Mouse (Mus musculus): ENCODE data around the gene Bfsp1. TPM values are rescaled to one million over a fixed set of nuclear protein-coding genes. Genes with fewer than 3 reads are reported as not detected.
A peak's percentile ranks its signal among the peaks of the same experiment; 100 is the strongest.

Gene Bfsp1
- total RNA-seq (2021): 1 to 10 TPM; 5.0 TPM
- long read RNA-seq, partial matches to known transcripts: 0 of 3 reads
- long read RNA-seq, other reads (novel, unspliced or antisense): 2 of 3 reads

- peak; percentile 28 to 61 for DNase-seq (ENCODE audit: low spot score in 2 of 2)
Measured at GRCm38 (mm10) chr2:143862484-143863231, at the start of gene Bfsp1. TSS of gene Bfsp1 (minus strand) at chr2:143863173.

GRCm38 (mm10) chr2:143912199-143912598 is 49.2 kb upstream of the Bfsp1 start:
- no peak for DNase-seq (ENCODE audit: low spot score in 2 of 2)

GRCm38 (mm10) chr2:143909230-143909629 is 46.3 kb upstream of the Bfsp1 start:
- no peak for DNase-seq (ENCODE audit: low spot score in 2 of 2)

- no peak for DNase-seq (ENCODE audit: low spot score in 2 of 2)
Measured at GRCm38 (mm10) chr2:143904896-143905295, 41.9 kb upstream of the Bfsp1 start.

GRCm38 (mm10) chr2:143903376-143904045 is 40.5 kb upstream of the Bfsp1 start:
- no peak for DNase-seq (ENCODE audit: low spot score in 2 of 2)

GRCm38 (mm10) chr2:143900821-143901351 is 37.9 kb upstream of the Bfsp1 start:
- DNase-seq (ENCODE audit: low spot score in 2 of 2): no peak

- DNase-seq (ENCODE audit: low spot score in 2 of 2): no peak
Measured at GRCm38 (mm10) chr2:143899470-143900220, 36.7 kb upstream of the Bfsp1 start.

- no peak for DNase-seq (ENCODE audit: low spot score in 2 of 2)
Measured at GRCm38 (mm10) chr2:143891302-143892048, 28.5 kb upstream of the Bfsp1 start.

GRCm38 (mm10) chr2:143889860-143890433 is 27.0 kb upstream of the Bfsp1 start:
- no peak for DNase-seq (ENCODE audit: low spot score in 2 of 2)

- no peak for DNase-seq (ENCODE audit: low spot score in 2 of 2)
Measured at GRCm38 (mm10) chr2:143889131-143889859, 26.3 kb upstream of the Bfsp1 start.

GRCm38 (mm10) chr2:143882606-143883288 is 19.8 kb upstream of the Bfsp1 start:
- DNase-seq (ENCODE audit: low spot score in 2 of 2): no peak

- no peak for DNase-seq (ENCODE audit: low spot score in 2 of 2)
Measured at GRCm38 (mm10) chr2:143882002-143882401, 19.0 kb upstream of the Bfsp1 start.

GRCm38 (mm10) chr2:143879311-143879710 is 16.3 kb upstream of the Bfsp1 start:
- DNase-seq (ENCODE audit: low spot score in 2 of 2): no peak

GRCm38 (mm10) chr2:143876929-143877632 is 14.1 kb upstream of the Bfsp1 start:
- DNase-seq (ENCODE audit: low spot score in 2 of 2): no peak

- DNase-seq (ENCODE audit: low spot score in 2 of 2): no peak
Measured at GRCm38 (mm10) chr2:143876026-143876425, 13.1 kb upstream of the Bfsp1 start.

- no peak for DNase-seq (ENCODE audit: low spot score in 2 of 2)
Measured at GRCm38 (mm10) chr2:143870936-143871688, 8.1 kb upstream of the Bfsp1 start.

GRCm38 (mm10) chr2:143867326-143867725 is 4.4 kb upstream of the Bfsp1 start:
- DNase-seq (ENCODE audit: low spot score in 2 of 2): peak; percentile 75 to 84

- no peak for DNase-seq (ENCODE audit: low spot score in 2 of 2)
Measured at GRCm38 (mm10) chr2:143864600-143864999, 1.6 kb upstream of the Bfsp1 start.

All from layer of hippocampus, postnatal 10 days (tissue).